Mouse (Mus musculus): Measurements from ENCODE around the gene Stmn1. TPM values are rescaled to one million over a fixed set of nuclear protein-coding genes. Genes with fewer than 3 reads are reported as not detected.
A peak's percentile ranks its signal among the peaks of the same experiment; 100 is the strongest.

Stmn1 gene
- total RNA-seq (2021), result 100 to 1,000 TPM; 425 to 454 TPM
- long read RNA-seq, experiment 1, transcript Stmn1-203 (4 exons, 967 nt), result minor isoform, 5 of 86 reads
- long read RNA-seq, experiment 1, transcript Stmn1-201 (5 exons, 1,060 nt), result major isoform, 79 of 86 reads
- long read RNA-seq, experiment 1, partial matches to known transcripts, result 0 of 86 reads
- long read RNA-seq, experiment 1, other reads (novel, unspliced or antisense), result 2 of 86 reads
- long read RNA-seq, experiment 2, transcript Stmn1-201 (5 exons, 1,060 nt), result major isoform, 150 of 164 reads
- long read RNA-seq, experiment 2, partial matches to known transcripts, result 2 of 164 reads
- long read RNA-seq, experiment 2, other reads (novel, unspliced or antisense), result 8 of 164 reads

GRCm38 (mm10) chr4:134468215-134468575, at the start of gene Stmn1:
Gene Stmn1, plus strand, starts transcription at chr4:134468320.
- peak; percentile 92 to 96 for DNase-seq (ENCODE audit: low spot score in 2 of 2)

GRCm38 (mm10) chr4:134421971-134422370, 46.1 kb upstream of the Stmn1 start:
- DNase-seq (ENCODE audit: low spot score in 2 of 2), result no peak

DNA sequence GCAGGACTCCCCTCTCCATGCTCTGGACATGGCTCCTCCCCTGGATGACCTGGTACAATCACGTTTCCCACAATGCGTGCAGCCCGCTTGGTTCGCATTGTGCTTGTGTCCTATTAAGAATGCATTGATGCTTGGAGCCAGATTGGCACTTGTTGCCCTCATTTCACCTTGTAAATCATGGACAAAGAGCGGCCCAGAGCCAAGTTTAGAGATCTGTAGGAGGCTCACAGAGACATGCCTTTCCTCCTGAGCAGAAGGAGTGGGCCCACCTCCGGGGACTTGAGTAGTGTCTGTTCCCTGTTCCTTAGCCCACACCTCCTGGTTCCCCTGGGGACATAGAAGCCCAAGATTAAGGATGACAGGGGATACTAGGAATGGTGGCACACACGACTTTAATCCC, 44.2 kb upstream of the Stmn1 start:
- DNase-seq (ENCODE audit: low spot score in 2 of 2), result no peak

GRCm38 (mm10) chr4:134425088-134425487, 43.0 kb upstream of the Stmn1 start:
- no peak for DNase-seq (ENCODE audit: low spot score in 2 of 2)

GRCm38 (mm10) chr4:134430381-134431004, 37.6 kb upstream of the Stmn1 start:
- peak; percentile 84 to 94 for DNase-seq (ENCODE audit: low spot score in 2 of 2)

- DNase-seq (ENCODE audit: low spot score in 2 of 2), result no peak
These were observed 35.3 kb upstream of the Stmn1 start for GRCm38 (mm10) chr4:134432686-134433360.

DNA sequence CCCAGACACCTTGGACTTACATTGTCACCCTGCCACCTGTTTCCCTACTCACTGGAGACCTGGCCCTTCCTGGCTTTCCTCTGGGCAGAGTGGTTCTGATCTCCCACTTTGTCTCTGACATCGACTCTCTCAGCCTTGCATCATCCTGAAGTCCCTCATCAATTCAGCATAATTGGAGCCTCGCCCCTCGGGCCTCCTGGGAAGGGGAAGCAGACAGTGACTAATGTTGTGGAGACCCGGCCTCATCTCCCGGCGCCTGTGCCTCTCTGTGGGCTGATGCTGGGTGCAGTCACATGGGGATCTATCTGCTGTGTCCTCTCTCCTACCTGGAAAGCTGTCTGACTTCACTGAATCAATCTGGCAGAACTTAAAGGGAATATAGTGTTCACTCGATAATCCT, 31.9 kb upstream of the Stmn1 start:
- DNase-seq (ENCODE audit: low spot score in 2 of 2), result no peak

DNA sequence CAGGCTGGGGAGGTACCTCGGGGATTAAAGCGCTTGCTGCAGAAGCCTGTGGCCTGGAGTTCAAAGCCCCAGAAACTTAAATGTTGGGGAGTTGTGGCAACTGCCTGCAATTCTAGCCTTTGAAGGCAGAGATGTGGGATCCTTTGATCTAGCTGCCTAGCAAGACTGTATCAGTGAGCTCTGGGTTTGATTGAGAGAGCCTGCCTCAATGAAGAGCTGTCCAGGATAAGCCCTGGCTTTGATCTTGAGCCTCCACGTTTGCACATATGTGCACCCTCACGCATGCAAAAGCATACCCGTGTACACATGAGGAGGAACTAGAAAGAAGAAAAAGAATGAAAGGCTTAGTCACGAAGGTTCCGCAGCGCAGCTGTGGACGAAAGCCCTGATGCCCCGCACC, 31.5 kb upstream of the Stmn1 start:
- DNase-seq (ENCODE audit: low spot score in 2 of 2), result no peak

GRCm38 (mm10) chr4:134439119-134439518, 29.0 kb upstream of the Stmn1 start:
- no peak for DNase-seq (ENCODE audit: low spot score in 2 of 2)

GRCm38 (mm10) chr4:134439919-134440318, 28.2 kb upstream of the Stmn1 start:
- DNase-seq (ENCODE audit: low spot score in 2 of 2), result no peak

DNA sequence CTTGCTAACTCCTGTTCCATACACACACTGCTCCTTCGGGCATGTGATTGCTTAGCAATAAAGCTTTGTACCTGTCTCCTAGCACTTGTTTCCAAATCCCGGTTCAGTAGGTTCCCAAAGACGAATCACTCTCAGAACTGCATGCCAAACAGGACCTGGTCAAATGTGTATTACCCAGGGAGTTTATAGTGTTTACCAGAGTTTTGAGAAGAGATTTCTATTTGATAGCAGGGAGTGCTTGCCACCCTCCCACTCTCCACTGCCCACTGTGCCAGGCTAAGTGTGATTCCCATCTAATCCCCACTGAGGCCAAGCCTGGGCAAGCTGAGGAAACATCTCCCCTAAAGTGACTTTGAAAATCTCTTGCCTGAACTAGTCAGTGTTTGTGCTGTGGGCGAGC, 25.9 kb upstream of the Stmn1 start:
- DNase-seq (ENCODE audit: low spot score in 2 of 2), result no peak

- DNase-seq (ENCODE audit: low spot score in 2 of 2), result no peak
These were observed 24.5 kb upstream of the Stmn1 start for GRCm38 (mm10) chr4:134443589-134443988.

GRCm38 (mm10) chr4:134444949-134445348, 23.2 kb upstream of the Stmn1 start:
- peak in 1 of 2 experiments; percentile 55 for DNase-seq (ENCODE audit: low spot score in 2 of 2)

GRCm38 (mm10) chr4:134445489-134445888, 22.6 kb upstream of the Stmn1 start:
- DNase-seq (ENCODE audit: low spot score in 2 of 2), result no peak

DNA sequence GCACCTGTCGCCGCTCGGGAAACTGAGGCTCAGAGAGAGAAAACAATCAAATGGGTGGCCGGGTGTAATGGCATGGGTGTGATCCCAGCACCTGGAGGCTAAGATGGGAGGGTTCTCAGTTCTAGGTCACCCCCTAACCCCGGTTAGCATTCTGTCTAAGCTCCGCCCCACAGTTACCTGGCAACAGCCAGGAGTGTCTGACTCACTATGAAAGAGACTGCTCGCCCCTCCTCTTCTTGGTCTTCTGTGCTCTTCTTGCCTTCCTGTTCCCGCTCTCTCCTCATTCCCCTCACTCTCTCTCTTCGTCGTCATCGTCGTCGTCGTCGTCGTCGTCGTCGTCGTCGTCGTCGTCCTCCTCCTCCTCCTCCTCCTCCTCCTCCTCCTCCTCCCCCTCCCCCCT, 20.2 kb upstream of the Stmn1 start:
- DNase-seq (ENCODE audit: low spot score in 2 of 2), result no peak

DNA sequence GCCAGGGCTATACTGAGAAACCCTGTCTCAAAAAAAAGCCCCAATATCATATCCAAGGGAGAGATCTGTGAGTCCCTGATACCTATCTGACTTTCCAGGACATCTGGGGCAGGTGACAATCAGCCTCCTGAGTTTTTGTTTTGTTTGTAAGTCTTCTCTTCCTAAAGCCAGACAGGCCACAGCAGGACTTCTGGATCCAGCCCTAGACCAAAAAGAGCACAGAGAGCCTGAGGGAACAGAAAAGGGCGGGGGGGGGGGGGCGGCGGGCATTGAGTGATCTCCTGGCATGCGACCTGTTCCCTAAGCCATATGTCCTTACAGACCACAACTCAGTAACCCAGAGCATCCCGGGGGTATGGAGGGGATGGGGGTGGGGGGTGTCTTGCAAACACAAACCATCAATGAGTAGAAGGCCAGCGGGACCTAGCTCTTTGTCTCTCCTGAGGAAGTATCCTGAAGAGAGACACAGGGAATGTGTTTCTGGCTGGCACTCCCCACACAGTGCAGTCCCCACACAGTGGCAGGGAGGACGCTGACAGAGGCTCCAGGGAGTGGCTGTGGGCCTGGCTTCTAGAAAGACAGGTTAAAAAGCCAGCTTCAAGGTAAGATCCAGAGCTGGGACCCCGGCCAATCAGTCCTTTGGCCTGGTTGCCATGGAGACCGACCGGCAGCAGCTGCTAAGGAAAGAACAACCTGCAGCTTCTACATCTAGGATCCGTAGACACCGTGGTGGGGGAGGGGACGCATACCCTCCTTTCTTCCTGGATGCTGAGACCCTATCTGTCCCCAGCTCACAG, 18.3 kb upstream of the Stmn1 start:
- no peak for DNase-seq (ENCODE audit: low spot score in 2 of 2)

DNA sequence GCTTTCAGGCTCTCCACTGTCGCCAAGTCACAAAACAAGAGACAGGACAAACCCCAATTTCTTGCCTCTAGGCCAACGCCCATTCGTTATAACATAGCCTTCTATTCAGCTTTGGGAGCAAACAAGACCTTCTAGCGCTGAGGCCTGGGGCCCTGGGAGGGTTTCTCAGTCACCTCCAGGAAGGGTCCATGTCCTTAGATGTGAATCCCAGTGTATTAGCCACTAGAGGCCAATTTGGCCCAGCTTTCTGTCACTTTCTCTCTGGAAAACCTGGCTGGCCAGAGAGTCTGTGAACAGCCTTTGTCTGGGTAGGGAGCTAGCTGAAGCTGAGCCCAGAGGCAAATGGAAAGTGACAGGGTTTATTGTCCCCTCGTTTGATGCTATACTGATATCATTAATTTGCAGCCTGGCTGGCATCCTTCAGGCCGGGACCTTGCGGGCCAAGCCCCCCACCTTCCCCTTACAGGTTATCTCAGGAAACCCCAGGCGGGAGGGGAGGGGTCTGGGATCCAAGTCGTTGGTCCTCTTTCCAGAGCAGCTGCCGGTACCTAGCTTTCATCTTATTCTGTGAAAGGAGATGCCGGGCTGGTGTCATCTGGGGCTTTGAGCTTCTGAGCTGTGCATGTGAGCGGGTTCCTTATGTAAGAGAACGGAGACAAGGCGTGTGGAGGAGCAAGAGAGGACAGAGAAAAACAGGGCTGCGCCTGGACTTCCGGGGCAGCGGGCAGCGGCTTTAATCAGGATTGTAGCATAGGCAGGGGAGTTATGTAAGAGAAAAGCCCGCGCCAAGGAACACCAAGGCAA, 17.5 kb upstream of the Stmn1 start:
- peak in 1 of 2 experiments; percentile 47 for DNase-seq (ENCODE audit: low spot score in 2 of 2)

DNA sequence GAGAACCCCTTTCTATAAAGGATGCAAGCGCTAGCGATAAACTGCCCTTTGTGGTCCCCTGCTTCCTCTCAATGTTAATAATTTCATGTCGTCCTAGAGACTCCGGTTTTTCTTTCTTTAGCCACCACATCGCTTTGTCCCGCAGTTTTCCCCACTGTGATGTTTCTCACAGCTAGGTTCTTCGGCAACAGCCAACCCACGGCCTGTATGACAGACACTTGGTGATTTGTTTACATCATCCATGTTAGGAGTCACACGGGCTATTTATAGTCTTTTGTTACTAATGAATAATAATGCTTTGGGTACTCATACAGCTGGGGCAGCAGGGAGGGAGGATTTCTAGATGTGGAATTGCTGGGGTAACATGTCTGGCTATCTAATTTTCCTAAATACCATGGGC, 16.6 kb upstream of the Stmn1 start:
- DNase-seq (ENCODE audit: low spot score in 2 of 2), result no peak

DNA sequence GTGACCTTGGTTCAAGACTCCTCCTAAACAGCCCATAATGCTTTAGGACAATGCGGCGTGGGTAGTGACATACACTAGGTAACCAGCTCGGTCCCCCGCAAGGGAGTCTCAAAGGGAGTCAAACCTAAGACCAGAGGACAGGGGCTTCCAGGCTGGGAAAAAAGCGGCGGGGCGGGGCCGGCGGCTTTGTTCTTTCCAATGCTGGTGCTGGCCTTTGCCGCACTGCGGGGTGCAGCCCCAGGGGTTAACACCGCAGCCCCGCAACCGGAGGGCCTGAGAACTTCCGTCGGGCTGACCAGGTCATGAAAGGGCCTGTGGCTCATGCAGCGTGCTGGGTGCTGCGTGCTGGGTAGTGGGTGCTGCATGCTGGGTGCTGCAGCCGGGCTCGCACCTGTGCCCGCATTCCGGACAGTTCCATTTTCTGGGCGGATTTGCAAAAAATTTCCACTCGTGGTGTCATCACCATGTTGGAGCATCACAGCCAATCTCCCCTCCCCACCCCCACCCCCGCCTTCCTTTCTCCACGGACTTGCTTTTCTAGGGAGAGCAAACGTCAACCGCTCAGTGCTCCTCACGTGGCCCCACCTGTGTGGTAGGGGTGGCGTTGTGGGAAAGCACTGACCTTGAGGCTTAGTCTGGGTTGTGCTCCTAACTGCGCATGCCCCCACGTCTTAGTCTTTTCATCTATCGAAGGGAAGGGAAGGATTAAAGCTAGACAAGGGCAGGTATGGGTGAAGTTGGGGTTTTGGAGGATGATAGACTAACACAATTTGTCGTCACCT, 14.3 kb upstream of the Stmn1 start:
- no peak for DNase-seq (ENCODE audit: low spot score in 2 of 2)

GRCm38 (mm10) chr4:134455310-134455709, 12.8 kb upstream of the Stmn1 start:
- DNase-seq (ENCODE audit: low spot score in 2 of 2), result no peak

Measured in layer of hippocampus, postnatal 14 days (tissue).